Mouse (Mus musculus) regulatory T cell (primary cell): ENCODE results near the gene Lmf1.

ENCODE experiments used
- in situ Hi-C: fragments of 300-600 bp; cut with MboI, MseI; formaldehyde crosslinking; loops from one replicate; pipeline ENCODE4 v1.15.1; 2025; ENCODE audit warnings: high pct_unique_total_duplicates

Lmf1 gene

GRCm38 (mm10) chr17:25578920-25579319 lies at the start of gene Lmf1:
Gene Lmf1 (plus strand): TSS chr17:25579085.
- in situ Hi-C loops = loop anchor here (10.0 kb wide), 1 partner anchor 216 kb away; the partner anchor contains the start of genes AC134908.4, Fam173a and Metrn

GRCm38 (mm10) chr17:25530357-25531022 lies 48.4 kb upstream of the Lmf1 start:
- in situ Hi-C loops = no loop called here

GRCm38 (mm10) chr17:25538945-25539875 lies 39.7 kb upstream of the Lmf1 start:
- in situ Hi-C loops = no loop called here

- in situ Hi-C loops = no loop called here
These were observed 38.2 kb upstream of the Lmf1 start for GRCm38 (mm10) chr17:25540731-25541130.

- in situ Hi-C loops = no loop called here
These were observed 37.1 kb upstream of the Lmf1 start for GRCm38 (mm10) chr17:25541768-25542167.

GRCm38 (mm10) chr17:25547026-25547425 lies 31.9 kb upstream of the Lmf1 start:
- in situ Hi-C loops = no loop called here

- in situ Hi-C loops = no loop called here
These were observed 28.9 kb upstream of the Lmf1 start for GRCm38 (mm10) chr17:25550020-25550419.

GRCm38 (mm10) chr17:25551313-25551712 lies 27.6 kb upstream of the Lmf1 start:
- in situ Hi-C loops = no loop called here

- in situ Hi-C loops = no loop called here
These were observed 23.7 kb upstream of the Lmf1 start for GRCm38 (mm10) chr17:25555159-25555558.

- in situ Hi-C loops = no loop called here
These were observed 22.9 kb upstream of the Lmf1 start for GRCm38 (mm10) chr17:25555666-25556629.

- in situ Hi-C loops = no loop called here
These were observed 22.1 kb upstream of the Lmf1 start for GRCm38 (mm10) chr17:25556630-25557354.

GRCm38 (mm10) chr17:25559634-25560033 lies 19.3 kb upstream of the Lmf1 start:
- in situ Hi-C loops = no loop called here

GRCm38 (mm10) chr17:25560554-25561222 lies 18.2 kb upstream of the Lmf1 start:
- in situ Hi-C loops = no loop called here

- in situ Hi-C loops = no loop called here
These were observed 17.5 kb upstream of the Lmf1 start for GRCm38 (mm10) chr17:25561223-25562028.

GRCm38 (mm10) chr17:25564481-25564880 lies 14.4 kb upstream of the Lmf1 start:
- in situ Hi-C loops = no loop called here

- in situ Hi-C loops = no loop called here
These were observed 13.6 kb upstream of the Lmf1 start for GRCm38 (mm10) chr17:25565244-25565643.

- in situ Hi-C loops = no loop called here
These were observed 12.9 kb upstream of the Lmf1 start for GRCm38 (mm10) chr17:25565860-25566600.

- in situ Hi-C loops = no loop called here
These were observed 11.6 kb upstream of the Lmf1 start for GRCm38 (mm10) chr17:25567261-25567660.

GRCm38 (mm10) chr17:25567745-25568144 lies 11.1 kb upstream of the Lmf1 start:
- in situ Hi-C loops = no loop called here
